Mouse (Mus musculus) embryonic facial prominence, embryonic 11.5 days (tissue): ENCODE data around the gene Phrf1. TPM values are rescaled to one million over a fixed set of nuclear protein-coding genes. Genes with fewer than 3 reads are reported as not detected.

Experiments used
- ATAC-seq: fragments of 200-750 bp; cut with Nextera tagmentation; replicated peaks from 2 replicates; pipeline ENCODE4 v1.8.0; 2017; ENCODE audit warnings: low read depth; ENCODE audit not compliant: insufficient number of reproducible peaks, low FRiP score, low TSS enrichment
- DNase-seq: peaks from one replicate; pipeline ENCODE4 v3.0.0-alpha.2; 2015; ENCODE audit warnings: low spot score
- H3K27ac ChIP-seq: fragments of 300-500 bp; sonication (generic); replicated peaks from 2 replicates; pipeline ENCODE4 v1.5.1; 2014; ENCODE audit warnings: mild to moderate bottlenecking, low read depth, low read length, control low read depth
- H3K27me3 ChIP-seq: fragments of 300-500 bp; sonication (generic); 2 replicates; pipeline ENCODE4 v1.6.1; 2014; ENCODE audit warnings: mild to moderate bottlenecking, low read length, moderate library complexity, mixed read lengths; ENCODE audit not compliant: control insufficient read depth, insufficient read depth
- H3K36me3 ChIP-seq: fragments of 300-500 bp; sonication (generic); replicated peaks from 2 replicates; pipeline ENCODE4 v1.6.1; 2014; ENCODE audit warnings: low read depth, mild to moderate bottlenecking, low read length, moderate library complexity, mixed read lengths; ENCODE audit not compliant: control insufficient read depth, insufficient read depth
- H3K4me1 ChIP-seq: fragments of 300-500 bp; sonication (generic); 2 replicates; pipeline ENCODE4 v1.6.1; 2014; ENCODE audit warnings: low read length, mixed read lengths; ENCODE audit not compliant: control insufficient read depth, insufficient read depth
- H3K4me2 ChIP-seq: fragments of 300-500 bp; sonication (generic); 2 replicates; pipeline ENCODE4 v1.6.1; 2014; ENCODE audit warnings: low read depth, mild to moderate bottlenecking, control low read depth, low read length, moderate library complexity
- H3K4me3 ChIP-seq: fragments of 300-500 bp; sonication (generic); 2 replicates; pipeline ENCODE4 v1.5.1; 2014; ENCODE audit warnings: low read depth, low read length, control low read depth
- H3K9ac ChIP-seq: fragments of 300-500 bp; sonication (generic); replicated peaks from 2 replicates; pipeline ENCODE4 v1.6.1; 2014; ENCODE audit warnings: mild to moderate bottlenecking, control low read depth, low read length
- H3K9me3 ChIP-seq: fragments of 300-500 bp; sonication (generic); replicated peaks from 2 replicates; pipeline ENCODE4 v1.6.1; 2016; ENCODE audit warnings: mild to moderate bottlenecking, low read length, inconsistent platforms, mixed read lengths; ENCODE audit not compliant: control insufficient read depth
- WGBS: fragments of 180-500 bp; shearing (Covaris S2); extraction: QIAGEN DNeasy Blood & Tissue Kit; methylation state at CpG from one replicate; pipeline ENCODE4 v1.1.7; 2014; 5-methylcytosine and 5-hydroxymethylcytosine counted together
- polyA plus RNA-seq: library from polyadenylated mRNA; unstranded; fragments of >200 nt; fragmentation: Nextera tagmentation; extraction: Ambion mirVana; gene quantifications from 2 replicates; pipeline ENCODE4 v1.2.1, GENCODE M21; 2014

Phrf1 gene
- polyA plus RNA-seq, 1 experiment from 2014 or later: 63.4 TPM

GRCm38 (mm10) chr7:141220377-141220776 is 8.2 kb upstream of the Phrf1 start:
- no peak overlapping the region for H3K27ac ChIP-seq
- no peak for DNase-seq
- H3K27me3 ChIP-seq: no peaks in the 10 kb centered on the region
- no peak overlapping the region for H3K4me3 ChIP-seq
- no peak overlapping the region for H3K9ac ChIP-seq
- no peak for ATAC-seq
- 78% methylated on average over 1 of the region's 1 CpGs for WGBS
- no peak overlapping the region; the same call in 1 of the 2 replicates for H3K4me2 ChIP-seq
- H3K9me3 ChIP-seq: no peaks in the 10 kb centered on the region
- no peaks in the 10 kb centered on the region for H3K36me3 ChIP-seq
- peaks cover 9% of the 10 kb centered on the region; the same call in 1 of the 2 replicates for H3K4me1 ChIP-seq

DNA sequence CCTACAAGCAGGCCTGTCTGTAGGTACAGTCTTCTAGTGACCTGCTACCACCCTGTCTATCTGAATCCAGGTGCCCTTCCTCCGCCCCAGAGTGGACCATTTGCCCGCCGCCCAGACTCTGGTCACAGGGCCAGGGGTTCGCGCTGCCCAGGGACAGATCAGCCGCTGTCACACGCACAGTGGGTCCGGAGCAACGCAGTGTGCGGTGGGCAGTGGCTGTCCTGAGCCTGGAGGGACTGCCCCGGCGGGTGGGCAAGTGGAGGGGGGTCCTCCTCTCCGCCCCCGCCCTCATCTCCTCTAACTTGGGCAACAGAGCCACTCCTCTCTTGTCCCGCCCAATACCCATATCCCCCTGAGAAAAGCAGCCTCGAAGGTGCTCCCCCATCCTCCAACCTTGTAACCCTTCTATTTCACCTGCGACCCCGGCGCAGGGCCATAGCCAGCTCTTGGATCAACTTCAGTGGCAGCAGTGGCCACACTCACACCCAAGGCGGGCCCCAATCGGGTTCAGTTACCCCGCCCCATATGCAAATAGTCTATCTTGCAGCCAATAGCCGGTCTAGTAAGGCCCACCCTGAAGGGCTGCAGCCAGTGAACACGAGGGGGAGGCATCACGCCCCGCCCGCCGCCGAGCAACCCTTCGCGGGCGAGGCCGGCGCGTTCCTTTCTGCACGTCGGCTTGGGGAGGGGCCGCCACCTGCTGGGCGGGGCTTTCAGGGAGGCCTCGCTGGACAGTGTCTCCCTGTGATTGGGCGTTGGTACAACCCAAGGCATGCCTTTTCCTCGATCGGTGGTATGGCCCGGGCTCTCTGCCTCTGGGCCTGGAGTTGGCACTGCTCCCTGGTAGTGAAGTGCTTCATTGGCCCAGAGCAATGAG is 7.1 kb upstream of the Phrf1 start:
- WGBS: 3% methylated on average over 44 of the region's 44 CpGs
- DNase-seq: peak; percentile 99
- H3K27me3 ChIP-seq: no peaks in the 10 kb centered on the region
- peak overlapping the region; percentile 52 for H3K4me3 ChIP-seq
- ATAC-seq: peak; percentile 96
- no peaks in the 10 kb centered on the region for H3K36me3 ChIP-seq
- no peaks in the 10 kb centered on the region for H3K9me3 ChIP-seq
- H3K27ac ChIP-seq: peak overlapping the region; percentile 59
- peak overlapping the region; percentile 54 for H3K9ac ChIP-seq
- H3K4me2 ChIP-seq: peak overlapping the region; percentile 88
- peaks cover 7% of the 10 kb centered on the region; the same call in 1 of the 2 replicates for H3K4me1 ChIP-seq

- peak overlapping the region; percentile 54 for H3K4me2 ChIP-seq
- peak overlapping the region; percentile 22 for H3K4me3 ChIP-seq
- H3K9ac ChIP-seq: peak overlapping the region; percentile 54
- no peaks in the 10 kb centered on the region for H3K27me3 ChIP-seq
- H3K4me1 ChIP-seq: peaks cover 6% of the 10 kb centered on the region; the same call in 1 of the 2 replicates
- no peaks in the 10 kb centered on the region for H3K9me3 ChIP-seq
- ATAC-seq: 0 out of 2 replicates have a peak, but pooled peaks have one; percentile 1
- H3K36me3 ChIP-seq: no peaks in the 10 kb centered on the region
- H3K27ac ChIP-seq: peak overlapping the region; percentile 59
- DNase-seq: no peak
- 14% methylated on average over 8 of the region's 8 CpGs for WGBS
These were observed 6.5 kb upstream of the Phrf1 start for GRCm38 (mm10) chr7:141222126-141222467.

- no peak overlapping the region; the same call in 1 of the 2 replicates for H3K9ac ChIP-seq
- H3K27ac ChIP-seq: 0 out of 2 replicates have a peak overlapping the region, but pooled peaks have one; percentile 59
- no peak overlapping the region for H3K4me3 ChIP-seq
- H3K4me1 ChIP-seq: peaks cover 6% of the 10 kb centered on the region; the same call in 1 of the 2 replicates
- ATAC-seq: no peak
- H3K4me2 ChIP-seq: no peak overlapping the region
- DNase-seq: no peak
- no peaks in the 10 kb centered on the region for H3K9me3 ChIP-seq
- H3K27me3 ChIP-seq: no peaks in the 10 kb centered on the region
- H3K36me3 ChIP-seq: no peaks in the 10 kb centered on the region
- WGBS: 89% methylated on average over 4 of the region's 4 CpGs
These were observed 5.8 kb upstream of the Phrf1 start for GRCm38 (mm10) chr7:141222696-141223215.

- no peak for DNase-seq
- WGBS: 79% methylated on average over 6 of the region's 6 CpGs
These were observed 2.0 kb upstream of the Phrf1 start for GRCm38 (mm10) chr7:141226535-141226934.

DNA sequence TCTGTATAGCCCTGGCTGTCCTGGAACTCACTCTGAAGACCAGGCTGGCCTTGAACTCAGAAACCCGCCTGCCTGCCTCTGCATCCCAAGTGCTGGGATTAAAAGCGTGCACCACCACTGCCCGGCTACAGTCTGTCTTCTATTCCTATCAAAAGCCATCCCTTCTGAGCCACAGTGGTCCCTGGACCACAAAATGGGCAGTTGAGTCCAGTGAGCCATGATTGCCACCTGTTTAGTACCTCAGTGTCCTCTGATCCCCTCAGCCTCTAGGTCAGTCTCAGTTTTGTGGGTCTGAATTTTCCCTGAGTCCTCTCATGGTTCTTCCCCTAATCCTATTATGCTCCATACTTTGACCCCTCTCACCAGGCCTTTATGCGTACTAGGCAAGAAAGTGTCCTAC is 788 bp upstream of the Phrf1 start:
- H3K9ac ChIP-seq: no peak overlapping the region
- no peak for ATAC-seq
- H3K27ac ChIP-seq: no peak overlapping the region
- peaks cover 7% of the 10 kb centered on the region for H3K36me3 ChIP-seq
- 72% methylated on average over 4 of the region's 4 CpGs for WGBS
- DNase-seq: no peak
- H3K4me3 ChIP-seq: no peak overlapping the region
- no peak overlapping the region for H3K4me2 ChIP-seq
- H3K9me3 ChIP-seq: no peaks in the 10 kb centered on the region
- no peaks in the 10 kb centered on the region for H3K4me1 ChIP-seq
- H3K27me3 ChIP-seq: no peaks in the 10 kb centered on the region

More at GRCm38 (mm10) chr7:141226535-141226934, 2.0 kb upstream of the Phrf1 start:
- H3K9ac ChIP-seq: no peak overlapping the region
- ATAC-seq: no peak
- H3K4me1 ChIP-seq: peaks cover 6% of the 10 kb centered on the region; the same call in 1 of the 2 replicates
- H3K9me3 ChIP-seq: no peaks in the 10 kb centered on the region
- no peak overlapping the region for H3K27ac ChIP-seq
- no peak overlapping the region for H3K4me2 ChIP-seq
- H3K4me3 ChIP-seq: no peak overlapping the region
- H3K27me3 ChIP-seq: no peaks in the 10 kb centered on the region
- H3K36me3 ChIP-seq: no peaks in the 10 kb centered on the region; the same call in 1 of the 2 replicates

DNA sequence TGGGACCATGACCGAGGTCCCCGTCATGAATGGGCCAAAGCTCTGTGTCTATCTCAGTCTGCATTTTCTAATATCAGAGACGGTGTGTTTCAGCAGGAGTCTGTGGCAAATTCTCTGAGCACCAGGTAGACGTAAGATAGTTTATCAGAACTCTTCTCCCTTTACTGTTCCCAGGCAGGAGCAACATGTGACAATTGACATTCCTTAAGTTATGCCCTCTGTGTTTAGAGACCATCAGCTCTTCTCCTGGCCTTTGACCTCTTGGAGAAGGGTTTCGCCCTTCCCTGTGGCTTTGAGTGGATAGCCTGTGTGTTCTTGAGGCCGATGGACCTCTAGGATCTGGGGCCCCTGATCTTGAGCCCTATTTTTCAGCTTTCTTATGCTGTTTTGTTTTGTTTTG is 1.1 kb downstream of the Phrf1 start:
- no peak for ATAC-seq
- 50% methylated on average over 6 of the region's 6 CpGs for WGBS
- Histone ChIP-seq H3K4me1 (no peaks in the 10 kb centered on the region), H3K9ac (peak overlapping the region; percentile 98), H3K27ac (no peak overlapping the region), H3K4me3 (peak overlapping the region; percentile 100), H3K4me2 (peak overlapping the region; percentile 89), H3K36me3 (peaks cover 11% of the 10 kb centered on the region), H3K9me3 (no peaks in the 10 kb centered on the region), H3K27me3 (no peaks in the 10 kb centered on the region)
- DNase-seq: no peak

GRCm38 (mm10) chr7:141230570-141230969 is 2.0 kb downstream of the Phrf1 start:
- Histone ChIP-seq H3K4me2 (no peak overlapping the region), H3K4me3 (no peak overlapping the region), H3K4me1 (no peaks in the 10 kb centered on the region), H3K27ac (no peak overlapping the region), H3K9ac (no peak overlapping the region), H3K36me3 (peaks cover 11% of the 10 kb centered on the region), H3K9me3 (no peaks in the 10 kb centered on the region), H3K27me3 (no peaks in the 10 kb centered on the region)
- DNase-seq (no peak), ATAC-seq (no peak)
- WGBS: 94% methylated on average over 4 of the region's 4 CpGs
